Mouse (Mus musculus) CH12.LX (cell line): ENCODE results near the gene Gnai1. TPM values are rescaled to one million over a fixed set of nuclear protein-coding genes. Genes with fewer than 3 reads are reported as not detected.
A peak's percentile ranks its signal among the peaks of the same experiment; 100 is the strongest.

ENCODE experiments used
- DNase-seq: peaks from one replicate; pipeline ENCODE4 v3.0.0-alpha.2; 2013; ENCODE audit errors: extremely low read depth
- H3K27ac ChIP-seq: 2 replicates; pipeline ENCODE4 v1.5.1; 2012; ENCODE audit warnings: low read depth, mild to moderate bottlenecking, control low read depth, moderate library complexity; ENCODE audit not compliant: insufficient read depth
- H3K27me3 ChIP-seq: replicated peaks from 2 replicates; pipeline ENCODE3; 2012; ENCODE audit warnings: inconsistent platforms
- H3K36me3 ChIP-seq, 2 experiments: replicated peaks in 1 of 2; 2 replicates each; pipeline versions ENCODE3 to v1.6.1; 2012; ENCODE audit warnings: inconsistent platforms in 1 of 2, low read length in 1 of 2, mild to moderate bottlenecking in 1 of 2, mixed read lengths in 1 of 2, moderate library complexity in 1 of 2; ENCODE audit not compliant: control insufficient read depth in 1 of 2, insufficient read depth in 1 of 2
- H3K4me1 ChIP-seq, 2 experiments: 2 replicates each; pipeline ENCODE4 v1.6.1; 2012; ENCODE audit warnings: inconsistent platforms in 1 of 2, moderate library complexity in 1 of 2; ENCODE audit not compliant: insufficient read depth in 2 of 2, control insufficient read depth in 1 of 2
- H3K4me2 ChIP-seq: 2 replicates; pipeline ENCODE4 v1.6.1; 2012; ENCODE audit warnings: low read depth, mild to moderate bottlenecking, control low read depth; ENCODE audit not compliant: poor library complexity, insufficient read depth, severe bottlenecking
- H3K4me3 ChIP-seq, 3 experiments: fragments of 150-350 bp in 1 of 3; sonication (generic) in 1 of 3; replicated peaks in 1 of 3; 2 replicates each; pipeline versions ENCODE3 to v1.5.1; 2011 to 2012; ENCODE audit warnings: low read depth in 2 of 3, low read length in 2 of 3, mild to moderate bottlenecking in 2 of 3, moderate library complexity in 2 of 3, control low read depth in 1 of 3, improper control_type of control experiment in 1 of 3, inconsistent platforms in 1 of 3, mixed read lengths in 1 of 3; ENCODE audit not compliant: poor library complexity in 1 of 3
- H3K79me2 ChIP-seq: replicated peaks from 2 replicates; pipeline ENCODE4 v1.6.1; 2012; ENCODE audit warnings: mild to moderate bottlenecking, moderate library complexity; ENCODE audit not compliant: control insufficient read depth, poor library complexity, insufficient read depth, severe bottlenecking; ENCODE audit errors: extremely low read depth
- H3K9ac ChIP-seq: 2 replicates; pipeline ENCODE4 v1.6.1; 2012; ENCODE audit warnings: low read depth, mild to moderate bottlenecking, control low read depth, moderate library complexity; ENCODE audit not compliant: insufficient read depth
- H3K9me3 ChIP-seq: replicated peaks from 2 replicates; pipeline ENCODE3; 2012; ENCODE audit warnings: low read length, inconsistent platforms, mixed read lengths
- BHLHE40 ChIP-seq: IDR thresholded peaks from 2 replicates; pipeline ENCODE4 v1.6.1; 2011; ENCODE audit warnings: mild to moderate bottlenecking, low read depth, low read length, improper control_type of control experiment
- CHD2 ChIP-seq: IDR thresholded peaks from 2 replicates; pipeline ENCODE4 v1.6.1; 2011; ENCODE audit warnings: low read length, improper control_type of control experiment
- CTCF ChIP-seq, 2 experiments: IDR thresholded peaks in 1 of 2; conservative IDR thresholded peaks in 1 of 2; 2 replicates each; pipeline ENCODE4 v1.5.1; 2011 to 2012; ENCODE audit warnings: low read depth in 2 of 2, low read length in 2 of 2, improper control_type of control experiment in 1 of 2, inconsistent platforms in 1 of 2, mild to moderate bottlenecking in 1 of 2, moderate library complexity in 1 of 2
- GABPA ChIP-seq: IDR thresholded peaks from 2 replicates; pipeline ENCODE4 v1.6.1; 2012; ENCODE audit warnings: low read depth, low read length, improper control_type of control experiment, inconsistent platforms; ENCODE audit not compliant: insufficient replicate concordance
- HCFC1 ChIP-seq: IDR thresholded peaks from 2 replicates; pipeline ENCODE4 v1.6.1; 2012; ENCODE audit warnings: low read depth, mild to moderate bottlenecking, inconsistent platforms, low read length, improper control_type of control experiment
- JUN ChIP-seq: IDR thresholded peaks from 2 replicates; pipeline ENCODE4 v1.6.1; 2011; ENCODE audit warnings: low read depth, mild to moderate bottlenecking, low read length, improper control_type of control experiment, moderate library complexity; ENCODE audit not compliant: insufficient read depth
- MAZ ChIP-seq: IDR thresholded peaks from 2 replicates; pipeline ENCODE4 v1.6.1; 2012; ENCODE audit warnings: low read depth, mild to moderate bottlenecking, inconsistent platforms, low read length, improper control_type of control experiment, moderate library complexity
- MEF2A ChIP-seq: IDR thresholded peaks from 2 replicates; pipeline ENCODE4 v1.6.1; 2014; ENCODE audit warnings: low read depth, mild to moderate bottlenecking, inconsistent platforms, low read length, improper control_type of control experiment, borderline replicate concordance
- MXI1 ChIP-seq: IDR thresholded peaks from 2 replicates; pipeline ENCODE4 v1.6.1; 2011; ENCODE audit warnings: mild to moderate bottlenecking, low read depth, low read length, improper control_type of control experiment
- POLR2A ChIP-seq: IDR thresholded peaks from 2 replicates; pipeline ENCODE4 v1.6.1; 2011; ENCODE audit warnings: low read depth, mild to moderate bottlenecking, improper control_type of control experiment, low read length
- RAD21 ChIP-seq: IDR thresholded peaks from 2 replicates; pipeline ENCODE4 v1.6.1; 2011; ENCODE audit warnings: low read depth, mild to moderate bottlenecking, low read length, improper control_type of control experiment, moderate library complexity
- TCF12 ChIP-seq: IDR thresholded peaks from 2 replicates; pipeline ENCODE4 v1.6.1; 2014; ENCODE audit warnings: low read depth, mild to moderate bottlenecking, inconsistent platforms, low read length, improper control_type of control experiment
- UBTF ChIP-seq: IDR thresholded peaks from 2 replicates; pipeline ENCODE4 v1.6.1; 2012; ENCODE audit warnings: low read depth, mild to moderate bottlenecking, inconsistent platforms, low read length, improper control_type of control experiment, moderate library complexity
- ZNF384 ChIP-seq: IDR thresholded peaks from 2 replicates; pipeline ENCODE4 v1.6.1; 2012; ENCODE audit warnings: low read depth, low read length, improper control_type of control experiment, inconsistent platforms
- dilution Hi-C: fragments of 300-500 bp; cut with MboI; formaldehyde crosslinking; loops from 2 replicates; pipeline ENCODE4 v1.14.3; 2020; ENCODE audit warnings: low sequenced_read_pairs; ENCODE audit not compliant: extremely low pct_unique_long_range_greater_than_20kb, extremely low pct_ligation_motif_present
- in situ Hi-C: fragments of 300-500 bp; cut with MboI; formaldehyde crosslinking; loops from 3 replicates; pipeline ENCODE4 v1.14.3; 2019; ENCODE audit warnings: low sequenced_read_pairs, low pct_ligation_motif_present, low pct_unique_long_range_greater_than_20kb, mixed read lengths
- polyA plus RNA-seq: library from polyadenylated mRNA; unstranded; fragments of >175 nt; gene quantifications from 2 replicates; pipeline ENCODE4 v1.2.1, GENCODE M21; 2012; ENCODE audit warnings: low read depth; ENCODE audit not compliant: insufficient read length
- total RNA-seq, 2 experiments: library from RNA; depleted of rRNA; stranded (reverse); fragments of 300-350 nt in 1 of 2; fragments of >200 nt in 1 of 2; gene quantifications; 2 replicates each; pipeline ENCODE4 v1.2.3; 2012 to 2014

The Gnai1 gene
- total and polyA plus RNA-seq, 3 experiments: not detected

GRCm38 (mm10) chr5:18358191-18358590 lies 2.0 kb downstream of the Gnai1 start:
- H3K79me2 ChIP-seq: no peaks in the 10 kb centered on the region
- H3K36me3 ChIP-seq: no peaks in the 10 kb centered on the region
- H3K4me2 ChIP-seq: no peak overlapping the region
- H3K9ac ChIP-seq: no peak overlapping the region
- H3K27ac ChIP-seq: no peak overlapping the region
- no peak for DNase-seq
- no peak overlapping the region for H3K4me3 ChIP-seq
- H3K4me1 ChIP-seq: no peaks in the 10 kb centered on the region
- in situ Hi-C loops: no loop called here
- no peaks in the 10 kb centered on the region for H3K27me3 ChIP-seq
- peaks cover 14% of the 10 kb centered on the region for H3K9me3 ChIP-seq
- dilution Hi-C loops: no loop called here
- TF ChIP-seq GABPA: no peak
- TF ChIP-seq MEF2A: no peak
- no peak for TF ChIP-seq POLR2A
- TF ChIP-seq CTCF (conservative IDR thresholded peaks at IDR 0.05 in 1 of 2, IDR thresholded peaks at IDR 0.05 in 1 of 2; ENCODE audit: low read depth in 2 of 2, low read length in 2 of 2): peak in 1 of 2 experiments; percentile 42; a peak in 2 of 4 replicates
- TF ChIP-seq UBTF: no peak
- TF ChIP-seq ZNF384: no peak

GRCm38 (mm10) chr5:18347297-18347696 lies 12.9 kb downstream of the Gnai1 start:
- dilution Hi-C loops: no loop called here
- no peaks in the 10 kb centered on the region for H3K36me3 ChIP-seq
- DNase-seq: no peak
- no peak overlapping the region for H3K9ac ChIP-seq
- no peak overlapping the region for H3K4me2 ChIP-seq
- no peak for TF ChIP-seq MAZ
- no peak for TF ChIP-seq RAD21
- TF ChIP-seq HCFC1: no peak
- TF ChIP-seq BHLHE40: no peak
- no peak for TF ChIP-seq JUN
- TF ChIP-seq TCF12: no peak
- no peak for TF ChIP-seq MXI1
- TF ChIP-seq ZNF384: no peak
- H3K4me1 ChIP-seq: no peaks in the 10 kb centered on the region
- H3K27ac ChIP-seq: no peak overlapping the region
- H3K4me3 ChIP-seq: no peak overlapping the region
- in situ Hi-C loops: no loop called here
- no peaks in the 10 kb centered on the region for H3K9me3 ChIP-seq
- H3K27me3 ChIP-seq: no peaks in the 10 kb centered on the region
- H3K79me2 ChIP-seq: no peaks in the 10 kb centered on the region

GRCm38 (mm10) chr5:18343455-18344142 lies 16.6 kb downstream of the Gnai1 start:
- Histone ChIP-seq H3K9ac (no peak overlapping the region), H3K36me3 (no peaks in the 10 kb centered on the region), H3K27me3 (no peaks in the 10 kb centered on the region), H3K4me1 (no peaks in the 10 kb centered on the region), H3K27ac (no peak overlapping the region), H3K79me2 (no peaks in the 10 kb centered on the region), H3K4me3 (no peak overlapping the region), H3K4me2 (no peak overlapping the region), H3K9me3 (no peaks in the 10 kb centered on the region)
- DNase-seq: no peak
- in situ Hi-C loops: no loop called here
- no peak for TF ChIP-seq CHD2
- dilution Hi-C loops: no loop called here
